Mouse (Mus musculus) layer of hippocampus, adult 9-10 months (tissue): ENCODE results near the gene Vti1a.

Experiments used
- DNase-seq: peaks from one replicate; pipeline ENCODE4 v3.0.0; 2022; ENCODE audit warnings: low spot score

Vti1a gene

GRCm38 (mm10) chr19:55316109-55316714, at the start of gene Vti1a:
Gene Vti1a, plus strand, starts transcription at chr19:55316295.
- peak; percentile 59 for DNase-seq

GRCm38 (mm10) chr19:55266786-55267185, 49.3 kb upstream of the Vti1a start:
- no peak for DNase-seq

- DNase-seq, result no peak
Observed at GRCm38 (mm10) chr19:55268150-55268549, 47.9 kb upstream of the Vti1a start.

GRCm38 (mm10) chr19:55269051-55269450, 47.0 kb upstream of the Vti1a start:
- DNase-seq, result no peak

GRCm38 (mm10) chr19:55271448-55271847, 44.6 kb upstream of the Vti1a start:
- no peak for DNase-seq

- no peak for DNase-seq
Observed at GRCm38 (mm10) chr19:55273340-55273739, 42.8 kb upstream of the Vti1a start.

GRCm38 (mm10) chr19:55276100-55276499, 40.0 kb upstream of the Vti1a start:
- no peak for DNase-seq

- DNase-seq, result no peak
Observed at GRCm38 (mm10) chr19:55276770-55277169, 39.3 kb upstream of the Vti1a start.

- DNase-seq, result no peak
Observed at GRCm38 (mm10) chr19:55284093-55284492, 32.0 kb upstream of the Vti1a start.

GRCm38 (mm10) chr19:55286034-55286433, 30.1 kb upstream of the Vti1a start:
- DNase-seq, result no peak

GRCm38 (mm10) chr19:55288974-55289373, 27.1 kb upstream of the Vti1a start:
- DNase-seq, result no peak

- no peak for DNase-seq
Observed at GRCm38 (mm10) chr19:55290621-55291270, 25.3 kb upstream of the Vti1a start.

GRCm38 (mm10) chr19:55292210-55292850, 23.8 kb upstream of the Vti1a start:
- no peak for DNase-seq

GRCm38 (mm10) chr19:55293175-55293574, 22.9 kb upstream of the Vti1a start:
- no peak for DNase-seq

- no peak for DNase-seq
Observed at GRCm38 (mm10) chr19:55295075-55295474, 21.0 kb upstream of the Vti1a start.

GRCm38 (mm10) chr19:55295556-55295955, 20.5 kb upstream of the Vti1a start:
- no peak for DNase-seq

- DNase-seq, result no peak
Observed at GRCm38 (mm10) chr19:55296301-55296700, 19.8 kb upstream of the Vti1a start.

GRCm38 (mm10) chr19:55297489-55297888, 18.6 kb upstream of the Vti1a start:
- DNase-seq, result no peak

GRCm38 (mm10) chr19:55297961-55298360, 18.1 kb upstream of the Vti1a start:
- DNase-seq, result no peak

GRCm38 (mm10) chr19:55299378-55299777, 16.7 kb upstream of the Vti1a start:
- DNase-seq, result no peak

GRCm38 (mm10) chr19:55300525-55300924, 15.6 kb upstream of the Vti1a start:
- DNase-seq, result no peak

GRCm38 (mm10) chr19:55305024-55305423, 11.1 kb upstream of the Vti1a start:
- no peak for DNase-seq

- DNase-seq, result no peak
Observed at GRCm38 (mm10) chr19:55311874-55312273, 4.2 kb upstream of the Vti1a start.
